ENCODE assay signal across 9 mouse cellular contexts in genomic region chr2:129601059-129601650, GRCm38 (mm10). TPM values are rescaled to one million over a fixed set of nuclear protein-coding genes. Genes with fewer than 3 reads are reported as not detected.
DNase-seq lines count a peak whose midpoint lies in the region; ATAC-seq and TF ChIP-seq lines count a peak whose summit lies in the region.
"Had no signal": no experiment of that assay in that cellular context is flagged by ENCODE, and none has a peak within 500 bp of the region (broad histone marks: within the 10 kb centered on the region; RNA-seq: fewer than 3 reads in every experiment).

No protein-coding gene starts in this region.

- no peak for TF ChIP-seq CTCF in Patski (IDR thresholded peaks at IDR 0.05)

- no peaks in the 10 kb centered on the region for H3K27me3 ChIP-seq in Patski

- DNase-seq in kidney, adult 18-20 months = peak; percentile 42
- no peak for DNase-seq in kidney, postnatal 14 days
- DNase-seq in Patski (ENCODE audit: low read depth, low spot score) = no peak
- peak; percentile 74 to 82 for DNase-seq in cerebellum, adult 18-20 months
- peak; percentile 37 for DNase-seq in lung, postnatal 10 days
- DNase-seq in spleen, postnatal 36 days (ENCODE audit: low spot score in 2 of 2) = no peak
- no peak for DNase-seq in layer of hippocampus, postnatal 36 days
- no peak for DNase-seq in B cell, adult 2 months
- DNase-seq: thymus, adult 2 months had no signal

- CTCF ChIA-PET in Patski (lab: Charles Lee) = no interaction called here

- POLR2A ChIA-PET in Patski (lab: Charles Lee) = no interaction called here

- ATAC-seq in Patski = peak; percentile 58

- in situ Hi-C loops in Patski (cut with MboI; ENCODE audit: low pct_unique_long_range_greater_than_20kb) = no loop called here

RNA-seq across cellular contexts. Expression of gene Sirpa, which starts 8.5 kb away (rescaled TPM):
- polyA plus RNA-seq in Patski (2021) = 110 TPM
- total RNA-seq in layer of hippocampus, postnatal 36 days (2021) = 100 to 1,000 TPM; 272 to 282 TPM

Comparison
In these comparisons a context has a peak if more than half of its experiments do, and no peak if none do; other contexts are left out.
1. DNase-seq: peak in kidney, adult 18-20 months (single experiment), cerebellum, adult 18-20 months (2 of 2) and lung, postnatal 10 days (single experiment); none in kidney, postnatal 14 days (single experiment), Patski (single experiment), spleen, postnatal 36 days (0 of 2), layer of hippocampus, postnatal 36 days (0 of 2) and B cell, adult 2 months (0 of 2).